Mouse (Mus musculus) thymus, postnatal 0 days (tissue): Measurements from ENCODE around the gene BC049715. TPM values are rescaled to one million over a fixed set of nuclear protein-coding genes. Genes with fewer than 3 reads are reported as not detected.
"Not testable (repeated sequence)": the region's sequence is repeated elsewhere in the genome, so short reads cannot be mapped to it uniquely, and the experiment has no call there.

ENCODE experiments used
- DNase-seq: peaks from one replicate; pipeline ENCODE4 v3.0.0-alpha.2; 2015; ENCODE audit warnings: low spot score
- polyA plus RNA-seq: library from polyadenylated mRNA; unstranded; fragments of >200 nt; fragmentation: Nextera tagmentation; extraction: Ambion mirVana; gene quantifications from 2 replicates; pipeline ENCODE4 v1.2.1, GENCODE M21; 2015

Gene BC049715
- polyA plus RNA-seq, 1 experiment from 2014 or later, result 3.0 TPM

GRCm38 (mm10) chr6:136848971-136849370, 21.5 kb downstream of the BC049715 start:
- no peak for DNase-seq

- peak; percentile 34 for DNase-seq
These were observed 22.8 kb downstream of the BC049715 start for GRCm38 (mm10) chr6:136850267-136850666.

- DNase-seq, result no peak
These were observed 24.9 kb downstream of the BC049715 start for GRCm38 (mm10) chr6:136852348-136852747.

GRCm38 (mm10) chr6:136852762-136853161, 25.3 kb downstream of the BC049715 start:
- peak; percentile 33 for DNase-seq

GRCm38 (mm10) chr6:136854361-136854781, 26.9 kb downstream of the BC049715 start:
- DNase-seq, result peak; percentile 89

- peak; percentile 29 for DNase-seq
These were observed 27.8 kb downstream of the BC049715 start for GRCm38 (mm10) chr6:136855183-136855582.

- DNase-seq, result peak; percentile 71
These were observed 28.7 kb downstream of the BC049715 start for GRCm38 (mm10) chr6:136856071-136856636.

GRCm38 (mm10) chr6:136857186-136857872, 29.9 kb downstream of the BC049715 start, which contains the start of gene Art4:
Gene Art4, minus strand, starts transcription at chr6:136857733.
- DNase-seq, result peak; percentile 76

- DNase-seq, result no peak
These were observed 30.4 kb downstream of the BC049715 start for GRCm38 (mm10) chr6:136857873-136858260.

- no peak for DNase-seq
These were observed 31.0 kb downstream of the BC049715 start for GRCm38 (mm10) chr6:136858420-136858819.

GRCm38 (mm10) chr6:136861020-136861419, 33.6 kb downstream of the BC049715 start:
- DNase-seq, result peak; percentile 70

- DNase-seq, result no peak
These were observed 37.9 kb downstream of the BC049715 start for GRCm38 (mm10) chr6:136865360-136865759.

- no peak for DNase-seq
These were observed 38.7 kb downstream of the BC049715 start for GRCm38 (mm10) chr6:136866150-136866549.

GRCm38 (mm10) chr6:136868921-136869320, 41.5 kb downstream of the BC049715 start:
- DNase-seq, result no peak

- DNase-seq, result no peak
These were observed 47.2 kb downstream of the BC049715 start for GRCm38 (mm10) chr6:136874599-136874998.

GRCm38 (mm10) chr6:136875670-136876069, 48.2 kb downstream of the BC049715 start, which contains the start of gene Mgp:
Gene Mgp, minus strand, starts transcription at chr6:136875823.
- DNase-seq, result no peak

- DNase-seq, result no peak
These were observed 54.3 kb downstream of the BC049715 start for GRCm38 (mm10) chr6:136881678-136882077.

- DNase-seq, result no peak
These were observed 56.0 kb downstream of the BC049715 start for GRCm38 (mm10) chr6:136883431-136883915.

- no peak for DNase-seq
These were observed 56.5 kb downstream of the BC049715 start for GRCm38 (mm10) chr6:136883961-136884360.

- not testable (repeated sequence) for DNase-seq
These were observed 57.3 kb downstream of the BC049715 start for GRCm38 (mm10) chr6:136884766-136885165.

GRCm38 (mm10) chr6:136887854-136888253, 60.4 kb downstream of the BC049715 start:
- no peak for DNase-seq

- DNase-seq, result no peak
These were observed 61.6 kb downstream of the BC049715 start for GRCm38 (mm10) chr6:136889067-136889466.

GRCm38 (mm10) chr6:136889554-136889953, 62.1 kb downstream of the BC049715 start:
- DNase-seq, result no peak
